Mouse (Mus musculus) myocyte (in vitro differentiated cells): ENCODE measurements around the gene Cecr2. TPM values are rescaled to one million over a fixed set of nuclear protein-coding genes. Genes with fewer than 3 reads are reported as not detected.

Source experiments
- H3K27me3 ChIP-seq: one replicate; pipeline ENCODE4 v1.6.1; 2011; ENCODE audit not compliant: control insufficient read depth, insufficient read depth, insufficient read length
- H3K36me3 ChIP-seq: one replicate; pipeline ENCODE4 v1.6.1; 2011; ENCODE audit not compliant: control insufficient read depth, insufficient read depth
- H3K4me2 ChIP-seq: one replicate; pipeline ENCODE4 v1.6.1; 2011; ENCODE audit warnings: low read depth, control low read depth
- H3K4me3 ChIP-seq: one replicate; pipeline ENCODE4 v1.5.1; 2011; ENCODE audit warnings: mild to moderate bottlenecking, control low read depth, moderate library complexity
- H3K79me2 ChIP-seq: one replicate; pipeline ENCODE4 v1.6.1; 2011; ENCODE audit not compliant: control insufficient read depth, insufficient read depth
- H3ac ChIP-seq: one replicate; pipeline ENCODE4 v1.6.1; 2011; ENCODE audit not compliant: control insufficient read depth, insufficient read length
- CEBPB ChIP-seq: IDR thresholded peaks from 2 replicates; pipeline ENCODE4 v1.6.1; 2011; ENCODE audit warnings: mild to moderate bottlenecking, moderate library complexity; ENCODE audit not compliant: poor library complexity, insufficient read depth, severe bottlenecking
- E2F4 ChIP-seq: IDR thresholded peaks from one replicate; pipeline ENCODE4 v1.6.1; 2011; ENCODE audit warnings: mild to moderate bottlenecking, control low read depth, moderate library complexity; ENCODE audit not compliant: insufficient read depth
- MAX ChIP-seq: IDR thresholded peaks from one replicate; pipeline ENCODE4 v1.6.1; 2011; ENCODE audit warnings: low read depth, mild to moderate bottlenecking, control low read depth
- MYOD1 ChIP-seq, 3 experiments: IDR thresholded peaks; one replicate each; pipeline ENCODE4 v1.6.1; 2011; ENCODE audit warnings: control low read depth in 2 of 3, low read depth in 2 of 3, mild to moderate bottlenecking in 2 of 3, moderate library complexity in 1 of 3; ENCODE audit not compliant: insufficient read length in 2 of 3, control insufficient read depth in 1 of 3
- MYOG ChIP-seq, 3 experiments: IDR thresholded peaks; one replicate each; pipeline ENCODE4 v1.6.1; 2011; ENCODE audit warnings: control low read depth in 2 of 3, low read depth in 2 of 3, mild to moderate bottlenecking in 2 of 3; ENCODE audit not compliant: insufficient read length in 2 of 3, control insufficient read depth in 1 of 3, insufficient read depth in 1 of 3
- POLR2A ChIP-seq: IDR thresholded peaks from one replicate; pipeline ENCODE4 v1.6.1; 2011; ENCODE audit warnings: low read depth, mild to moderate bottlenecking, control low read depth, moderate library complexity; ENCODE audit not compliant: insufficient read length
- POLR2AphosphoS2 ChIP-seq: IDR thresholded peaks from one replicate; pipeline ENCODE4 v1.6.1; 2011; ENCODE audit warnings: low read depth, control low read depth; ENCODE audit not compliant: insufficient read length
- REST ChIP-seq: IDR thresholded peaks from one replicate; pipeline ENCODE4 v1.6.1; 2011; ENCODE audit warnings: mild to moderate bottlenecking, control low read depth, moderate library complexity; ENCODE audit not compliant: insufficient read depth, insufficient read length
- SRF ChIP-seq: IDR thresholded peaks from one replicate; pipeline ENCODE4 v1.6.1; 2011; ENCODE audit warnings: low read depth; ENCODE audit not compliant: control insufficient read depth, insufficient read length
- TCF12 ChIP-seq: IDR thresholded peaks from one replicate; pipeline ENCODE4 v1.6.1; 2011; ENCODE audit warnings: mild to moderate bottlenecking, control low read depth; ENCODE audit not compliant: poor library complexity, insufficient read depth, severe bottlenecking
- TCF3 ChIP-seq: IDR thresholded peaks from one replicate; pipeline ENCODE4 v1.6.1; 2011; ENCODE audit warnings: low read depth, control low read depth; ENCODE audit not compliant: insufficient read length
- USF1 ChIP-seq: IDR thresholded peaks from one replicate; pipeline ENCODE4 v1.6.1; 2011; ENCODE audit warnings: low read depth, mild to moderate bottlenecking, control low read depth, moderate library complexity
- polyA plus RNA-seq: library from polyadenylated mRNA; unstranded; fragments of >200 nt; fragmentation: generic; extraction: Trizol; gene quantifications from one replicate; pipeline ENCODE4 v1.2.1, GENCODE M21; 2012; ENCODE audit warnings: missing spikeins

Cecr2 gene
- polyA plus RNA-seq, 1 experiment = 0.12 TPM

DNA sequence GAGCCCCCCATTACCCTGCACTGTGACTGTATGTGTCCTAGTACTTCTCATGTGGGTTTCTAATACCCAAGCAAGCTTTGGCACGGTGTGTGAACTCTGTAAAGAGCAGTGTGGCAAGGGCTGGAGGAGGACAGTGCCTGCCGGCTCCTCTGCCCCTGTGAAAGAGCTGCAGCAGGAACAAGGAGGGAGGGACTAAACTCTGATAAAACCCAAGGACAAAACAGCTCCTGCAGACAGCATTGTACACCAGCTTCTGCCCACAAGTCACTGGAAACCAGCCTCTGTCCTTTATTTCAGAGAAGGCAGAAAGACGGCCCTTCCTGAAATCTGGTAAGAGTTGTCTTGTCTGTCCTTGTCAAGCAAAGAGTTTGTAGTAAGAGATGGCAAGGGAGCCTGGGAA lies 110.1 kb downstream of the Cecr2 start:
- H3K4me2 ChIP-seq = no peak overlapping the region
- no peak overlapping the region for H3ac ChIP-seq
- no peaks in the 10 kb centered on the region for H3K36me3 ChIP-seq
- TF ChIP-seq MYOD1 (IDR thresholded peaks at IDR 0.05; ENCODE audit: control insufficient read depth in 1 of 3, insufficient read length in 2 of 3, low read depth in 2 of 3) (no peak), MAX (no peak), USF1 (no peak), TCF3 (no peak)
- no peaks in the 10 kb centered on the region for H3K27me3 ChIP-seq
- no peak overlapping the region for H3K4me3 ChIP-seq
- H3K79me2 ChIP-seq = no peaks in the 10 kb centered on the region

DNA sequence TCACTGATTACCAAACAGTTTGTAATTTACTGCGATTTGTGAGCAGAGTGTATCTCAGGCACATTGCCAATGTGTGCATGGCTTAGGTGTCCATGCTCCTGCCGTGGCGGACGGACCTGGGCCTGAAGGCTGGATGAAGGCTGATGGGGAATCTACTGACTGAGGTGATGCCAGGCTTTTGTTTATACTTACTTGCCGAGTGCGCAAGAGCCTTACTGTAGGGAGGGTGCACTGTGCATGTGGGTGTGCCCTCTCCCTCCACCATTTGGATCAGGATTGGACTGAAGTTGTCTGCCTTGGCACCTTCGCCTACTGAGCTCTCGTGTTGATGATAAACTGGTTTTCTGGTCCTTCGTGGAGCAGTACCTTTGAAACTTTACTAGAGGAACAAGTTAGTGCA lies 111.4 kb downstream of the Cecr2 start:
- Histone ChIP-seq H3K4me3 (no peak overlapping the region), H3K79me2 (no peaks in the 10 kb centered on the region), H3K36me3 (no peaks in the 10 kb centered on the region), H3ac (no peak overlapping the region), H3K4me2 (no peak overlapping the region), H3K27me3 (no peaks in the 10 kb centered on the region)
- TF ChIP-seq MAX = no peak
- no peak for TF ChIP-seq TCF12
- TF ChIP-seq MYOG (IDR thresholded peaks at IDR 0.05; ENCODE audit: control insufficient read depth in 1 of 3, insufficient read depth in 1 of 3, insufficient read length in 2 of 3, low read depth in 2 of 3) = no peak
- TF ChIP-seq CEBPB = no peak
- TF ChIP-seq USF1 = no peak
- TF ChIP-seq TCF3 = no peak
- no peak for TF ChIP-seq POLR2AphosphoS2
- TF ChIP-seq E2F4 = no peak
- TF ChIP-seq SRF = no peak
- no peak for TF ChIP-seq MYOD1 (IDR thresholded peaks at IDR 0.05; ENCODE audit: control insufficient read depth in 1 of 3, insufficient read length in 2 of 3, low read depth in 2 of 3)
- TF ChIP-seq REST = no peak
- TF ChIP-seq POLR2A = no peak

DNA sequence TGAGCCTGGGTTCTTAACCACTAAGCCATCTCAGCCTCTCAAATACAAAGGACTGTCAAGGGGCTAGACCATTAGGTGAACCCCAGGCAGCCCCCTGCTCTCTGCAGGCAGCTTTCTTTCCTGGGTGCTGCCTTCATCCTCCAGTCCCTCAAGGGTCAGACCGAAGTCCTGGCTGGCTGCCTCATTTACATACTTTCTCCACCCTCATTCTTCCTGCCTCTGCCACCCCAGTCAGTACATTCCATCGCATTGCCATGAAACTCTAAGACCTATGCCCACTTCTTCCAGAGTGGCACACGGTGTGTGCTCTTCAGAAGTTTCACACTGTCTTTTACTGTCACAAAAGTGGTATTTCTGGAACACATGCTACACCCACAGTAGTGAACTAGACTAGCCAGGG lies 112.1 kb downstream of the Cecr2 start:
- TF ChIP-seq TCF12 = no peak
- H3K79me2 ChIP-seq = no peaks in the 10 kb centered on the region
- H3K4me3 ChIP-seq = no peak overlapping the region
- H3K27me3 ChIP-seq = no peaks in the 10 kb centered on the region
- H3K36me3 ChIP-seq = no peaks in the 10 kb centered on the region
- no peak overlapping the region for H3ac ChIP-seq
- H3K4me2 ChIP-seq = no peak overlapping the region

DNA sequence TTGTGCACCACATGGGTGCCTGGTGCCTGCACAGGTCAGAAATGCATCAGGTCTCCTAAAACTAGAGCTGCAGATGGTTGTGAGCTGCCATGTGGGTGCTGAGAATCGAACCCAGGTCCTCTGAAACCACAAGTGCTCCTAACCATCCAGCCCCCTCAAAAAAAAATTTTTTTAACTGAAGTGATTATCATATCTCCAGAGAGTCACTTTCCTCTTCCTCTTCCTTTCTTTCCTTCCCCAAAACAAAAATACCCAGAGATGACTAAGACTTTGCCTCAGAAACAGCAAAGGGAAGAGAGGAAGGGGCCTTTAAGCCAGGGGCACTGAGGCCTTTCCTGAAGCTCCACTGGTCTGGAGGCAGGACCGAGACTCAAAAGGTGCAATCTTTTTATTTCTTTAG lies 116.8 kb downstream of the Cecr2 start:
- H3ac ChIP-seq = no peak overlapping the region
- no peaks in the 10 kb centered on the region for H3K79me2 ChIP-seq
- no peak overlapping the region for H3K4me3 ChIP-seq
- TF ChIP-seq TCF12 (no peak), MAX (no peak), MYOD1 (IDR thresholded peaks at IDR 0.05; ENCODE audit: control insufficient read depth in 1 of 3, insufficient read length in 2 of 3, low read depth in 2 of 3) (no peak), REST (no peak), E2F4 (no peak), USF1 (no peak), CEBPB (no peak), POLR2AphosphoS2 (no peak), MYOG (IDR thresholded peaks at IDR 0.05; ENCODE audit: control insufficient read depth in 1 of 3, insufficient read depth in 1 of 3, insufficient read length in 2 of 3, low read depth in 2 of 3) (no peak), TCF3 (no peak), SRF (no peak), POLR2A (no peak)
- H3K27me3 ChIP-seq = no peaks in the 10 kb centered on the region
- H3K4me2 ChIP-seq = no peak overlapping the region
- no peaks in the 10 kb centered on the region for H3K36me3 ChIP-seq

DNA sequence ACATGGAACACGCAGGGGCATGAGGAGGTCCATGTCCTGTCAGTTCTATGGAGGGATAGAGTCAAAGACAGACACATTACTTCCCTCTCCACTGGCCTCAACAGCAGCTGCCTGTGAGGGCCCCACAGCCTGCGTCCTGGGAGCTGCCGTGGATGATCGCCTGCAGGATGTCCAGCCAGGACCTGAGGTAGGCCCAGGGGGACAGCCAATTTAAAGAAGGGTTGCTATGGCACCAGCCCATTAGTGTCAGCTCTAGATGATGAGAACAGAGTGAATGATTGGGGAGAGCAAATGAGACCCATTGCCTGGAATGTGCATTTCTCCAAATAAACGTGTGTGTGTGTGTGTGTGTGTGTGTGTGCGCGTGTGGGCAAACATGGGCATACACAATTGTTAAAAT lies 118.2 kb downstream of the Cecr2 start:
- no peak overlapping the region for H3K4me3 ChIP-seq
- H3K36me3 ChIP-seq = no peaks in the 10 kb centered on the region
- no peaks in the 10 kb centered on the region for H3K79me2 ChIP-seq
- H3ac ChIP-seq = no peak overlapping the region
- TF ChIP-seq E2F4 = no peak
- TF ChIP-seq CEBPB = no peak
- no peak for TF ChIP-seq MYOD1 (IDR thresholded peaks at IDR 0.05; ENCODE audit: control insufficient read depth in 1 of 3, insufficient read length in 2 of 3, low read depth in 2 of 3)
- TF ChIP-seq POLR2A = no peak
- no peak for TF ChIP-seq MYOG (IDR thresholded peaks at IDR 0.05; ENCODE audit: control insufficient read depth in 1 of 3, insufficient read depth in 1 of 3, insufficient read length in 2 of 3, low read depth in 2 of 3)
- no peak for TF ChIP-seq TCF12
- no peak for TF ChIP-seq MAX
- no peak for TF ChIP-seq POLR2AphosphoS2
- no peak for TF ChIP-seq SRF
- no peak for TF ChIP-seq USF1
- TF ChIP-seq TCF3 = no peak
- no peak for TF ChIP-seq REST
- no peak overlapping the region for H3K4me2 ChIP-seq
- H3K27me3 ChIP-seq = no peaks in the 10 kb centered on the region
